Mouse (Mus musculus): ENCODE measurements around the gene Gmeb2. TPM values are rescaled to one million over a fixed set of nuclear protein-coding genes. Genes with fewer than 3 reads are reported as not detected.
A peak's percentile ranks its signal among the peaks of the same experiment; 100 is the strongest.

Gmeb2 gene
- total and polyA plus RNA-seq, 2 experiments from 2014 or later, result 8.6 to 16.0 TPM

DNA sequence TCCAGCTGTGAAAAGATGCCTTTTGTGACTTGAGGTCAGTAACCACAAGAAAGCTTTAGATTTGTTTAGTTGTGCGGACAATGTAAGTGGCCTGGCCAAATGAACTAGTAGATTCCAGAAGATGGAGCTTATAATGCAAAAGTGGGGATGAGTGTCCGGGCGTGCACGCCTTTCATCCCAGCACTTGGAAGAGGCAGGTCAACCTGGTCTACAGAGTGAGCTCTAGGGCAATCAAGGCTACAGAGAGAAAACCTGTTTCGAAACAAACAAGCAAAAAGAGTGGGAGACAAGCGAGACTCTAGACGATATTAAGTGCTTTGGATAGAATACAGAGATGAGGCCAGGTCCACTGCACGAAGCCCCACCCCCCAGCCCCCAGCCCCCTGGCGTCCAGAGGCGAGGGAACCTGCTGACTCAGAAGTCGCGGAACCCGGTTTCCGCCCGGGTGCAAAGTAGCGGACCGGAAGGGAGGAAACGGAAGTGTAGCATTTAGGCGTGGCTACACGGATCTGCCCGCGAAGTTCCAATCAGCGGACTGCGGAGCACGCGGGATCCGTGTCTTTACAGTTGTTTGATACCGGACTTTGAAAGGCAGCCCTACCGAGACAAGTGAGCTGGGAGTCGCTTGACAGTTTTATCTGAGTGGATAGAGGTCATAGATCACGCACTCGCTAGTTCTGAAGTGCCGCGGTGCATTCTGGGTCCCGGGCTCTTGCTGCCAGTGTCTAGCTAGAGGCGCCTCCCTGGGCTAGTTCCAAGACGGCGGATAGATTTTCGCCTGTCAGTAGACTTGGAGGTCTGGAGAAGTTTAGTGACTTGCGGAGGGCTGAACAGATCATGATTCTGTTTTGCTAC is 31.6 kb upstream of the Gmeb2 start, which contains the start of gene Rtel1:
TSS of gene Rtel1 (plus strand) at position 492 of the 855 bp plus-strand sequence.
- Histone ChIP-seq H3K36me3 (ENCODE audit: insufficient read depth, low read length) (peaks cover 23% of the 10 kb centered on the region), H3K4me3 (ENCODE audit: low read depth, low read length) (peak within 1 kb of the TSS; percentile 60), H3K9ac (replicated peaks; ENCODE audit: low read length, poor library complexity, severe bottlenecking) (peak within 1 kb of the TSS; percentile 42), H3K27ac (ENCODE audit: low read depth, low read length) (peak within 1 kb of the TSS; percentile 40; the same call in 1 of the 2 replicates), H3K4me2 (ENCODE audit: low read depth, low read length, poor library complexity, severe bottlenecking) (peak within 1 kb of the TSS; percentile 66), H3K4me1 (ENCODE audit: insufficient read depth, low read length) (peaks cover 4% of the 10 kb centered on the region), H3K27me3 (ENCODE audit: insufficient read depth, low read length) (no peaks in the 10 kb centered on the region), H3K9me3 (ENCODE audit: low read length) (no peaks in the 10 kb centered on the region)
- ATAC-seq (ENCODE audit: low FRiP score) (peak; percentile 91), DNase-seq (ENCODE audit: low spot score) (peak; percentile 92)
- TF ChIP-seq CTCF (IDR thresholded peaks at IDR 0.05), result peak; percentile 35
- 6% methylated on average over 40 of the region's 40 CpGs for WGBS

DNA sequence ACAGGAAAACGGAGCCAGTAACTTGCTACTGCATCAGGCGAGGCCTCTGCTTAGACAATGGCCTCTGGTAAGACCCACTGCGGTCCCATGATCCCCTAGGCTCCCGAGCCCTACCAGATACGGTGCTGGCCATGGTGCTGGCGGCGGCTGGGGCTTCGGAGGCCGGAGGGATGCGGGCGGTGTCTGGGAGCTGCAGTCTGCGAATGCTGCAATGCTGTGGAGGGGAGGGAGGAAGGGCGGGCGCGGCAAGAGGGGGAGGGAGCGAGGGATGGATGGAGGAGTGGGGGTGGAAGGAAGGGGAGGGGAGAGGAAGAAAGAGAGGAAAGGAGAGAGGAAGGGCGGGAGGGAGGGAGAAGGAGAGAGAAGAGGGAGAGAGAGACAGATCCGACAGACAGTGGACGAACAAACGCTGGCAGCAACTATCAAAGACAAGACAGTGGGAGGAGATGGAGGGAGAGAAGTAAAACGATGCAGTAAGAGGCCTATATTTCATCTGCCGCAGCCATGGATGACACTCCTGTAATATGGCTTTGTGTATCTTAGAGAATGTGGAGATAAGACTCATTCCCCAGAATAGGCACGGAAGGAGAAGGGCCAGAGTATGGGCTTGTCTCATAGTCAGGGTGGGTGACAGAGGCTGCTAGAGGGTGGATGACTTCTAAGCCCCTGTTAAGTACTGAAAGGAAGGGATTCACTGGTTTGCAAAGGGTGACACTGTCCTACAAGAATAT is 26.4 kb upstream of the Gmeb2 start, which contains the start of gene Stmn3:
TSS of gene Stmn3 (minus strand) at position 421 of the 731 bp plus-strand sequence.
- TF ChIP-seq CTCF (IDR thresholded peaks at IDR 0.05), result no peak
- Histone ChIP-seq H3K27me3 (ENCODE audit: insufficient read depth, low read length) (no peaks in the 10 kb centered on the region), H3K9ac (replicated peaks; ENCODE audit: low read length, poor library complexity, severe bottlenecking) (peak within 1 kb of the TSS; percentile 97), H3K27ac (ENCODE audit: low read depth, low read length) (peak within 1 kb of the TSS; percentile 98), H3K4me2 (ENCODE audit: low read depth, low read length, poor library complexity, severe bottlenecking) (peak within 1 kb of the TSS; percentile 85), H3K9me3 (ENCODE audit: low read length) (no peaks in the 10 kb centered on the region), H3K4me1 (ENCODE audit: insufficient read depth, low read length) (peaks cover 16% of the 10 kb centered on the region; the same call in 1 of the 2 replicates), H3K36me3 (ENCODE audit: insufficient read depth, low read length) (no peaks in the 10 kb centered on the region), H3K4me3 (ENCODE audit: low read depth, low read length) (peak within 1 kb of the TSS; percentile 80)
- peak; percentile 87 for ATAC-seq (ENCODE audit: low FRiP score)
- WGBS, result 1% methylated on average over 22 of the region's 23 CpGs
- DNase-seq (ENCODE audit: low spot score), result peak; percentile 81

- under 1% methylated on average over 35 of the region's 35 CpGs for WGBS
Measured at GRCm38 (mm10) chr2:181313344-181314079, 25.7 kb upstream of the Gmeb2 start.

DNA sequence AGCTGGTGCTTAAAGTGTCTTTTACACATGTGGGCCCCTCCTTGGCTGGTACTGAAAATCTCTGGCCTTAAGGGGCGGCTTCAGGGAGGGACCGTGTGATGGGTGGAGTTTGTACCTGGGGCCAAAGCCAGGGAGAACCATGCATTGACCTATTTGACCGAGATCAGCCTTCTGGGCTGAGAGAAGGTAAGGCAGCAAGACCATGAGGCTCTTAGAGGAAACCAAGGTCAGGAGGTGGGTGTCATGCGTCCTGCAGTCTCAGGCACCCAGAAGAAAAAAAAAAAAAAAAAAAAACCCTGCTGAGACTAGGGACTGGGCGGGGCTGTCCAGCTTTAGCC is 25.1 kb upstream of the Gmeb2 start:
- H3K36me3 ChIP-seq (ENCODE audit: insufficient read depth, low read length), result peaks cover 12% of the 10 kb centered on the region
- ATAC-seq (ENCODE audit: low FRiP score) (no peak), DNase-seq (ENCODE audit: low spot score) (no peak)
- peak overlapping the region; percentile 98 for H3K27ac ChIP-seq (ENCODE audit: low read depth, low read length)
- peak overlapping the region; percentile 85 for H3K4me2 ChIP-seq (ENCODE audit: low read depth, low read length, poor library complexity, severe bottlenecking)
- peaks cover 16% of the 10 kb centered on the region; the same call in 1 of the 2 replicates for H3K4me1 ChIP-seq (ENCODE audit: insufficient read depth, low read length)
- no peaks in the 10 kb centered on the region for H3K27me3 ChIP-seq (ENCODE audit: insufficient read depth, low read length)
- peak overlapping the region; percentile 80 for H3K4me3 ChIP-seq (ENCODE audit: low read depth, low read length)
- no peak for TF ChIP-seq CTCF (IDR thresholded peaks at IDR 0.05)
- WGBS, result 6% methylated on average over 5 of the region's 5 CpGs
- H3K9me3 ChIP-seq (ENCODE audit: low read length), result no peaks in the 10 kb centered on the region
- H3K9ac ChIP-seq (replicated peaks; ENCODE audit: low read length, poor library complexity, severe bottlenecking), result peak overlapping the region; percentile 97

More at GRCm38 (mm10) chr2:181313344-181314079, 25.7 kb upstream of the Gmeb2 start:
- H3K36me3 ChIP-seq (ENCODE audit: insufficient read depth, low read length), result peaks cover 7% of the 10 kb centered on the region
- no peaks in the 10 kb centered on the region for H3K27me3 ChIP-seq (ENCODE audit: insufficient read depth, low read length)
- H3K4me1 ChIP-seq (ENCODE audit: insufficient read depth, low read length), result peaks cover 16% of the 10 kb centered on the region; the same call in 1 of the 2 replicates
- peak overlapping the region; percentile 98 for H3K27ac ChIP-seq (ENCODE audit: low read depth, low read length)
- no peak for TF ChIP-seq CTCF (IDR thresholded peaks at IDR 0.05)
- DNase-seq (ENCODE audit: low spot score) (peak; percentile 49), ATAC-seq (ENCODE audit: low FRiP score) (peak; percentile 71)
- peak overlapping the region; percentile 85 for H3K4me2 ChIP-seq (ENCODE audit: low read depth, low read length, poor library complexity, severe bottlenecking)
- H3K4me3 ChIP-seq (ENCODE audit: low read depth, low read length), result peak overlapping the region; percentile 80
- H3K9me3 ChIP-seq (ENCODE audit: low read length), result no peaks in the 10 kb centered on the region
- H3K9ac ChIP-seq (replicated peaks; ENCODE audit: low read length, poor library complexity, severe bottlenecking), result peak overlapping the region; percentile 97

DNA sequence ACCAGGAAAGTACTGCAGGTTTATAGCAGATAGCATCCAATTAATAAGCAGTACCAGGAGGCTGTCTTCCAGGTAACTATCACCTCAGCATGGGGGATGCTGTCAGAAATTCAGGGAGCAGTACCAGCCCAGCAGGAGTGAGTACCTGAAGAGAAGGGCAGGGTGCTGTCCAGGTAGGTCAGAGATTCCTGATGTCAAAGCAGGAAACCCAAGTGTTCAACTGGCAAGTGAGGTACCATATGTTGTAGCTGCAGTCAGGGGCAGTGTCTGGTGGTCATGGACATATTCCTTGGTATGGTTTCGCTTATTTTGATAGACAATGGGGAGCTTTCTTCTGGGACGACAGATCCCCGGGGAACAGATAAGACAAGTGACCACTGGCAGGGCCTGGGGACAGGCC is 24.6 kb upstream of the Gmeb2 start:
- peak overlapping the region; percentile 97 for H3K9ac ChIP-seq (replicated peaks; ENCODE audit: low read length, poor library complexity, severe bottlenecking)
- H3K36me3 ChIP-seq (ENCODE audit: insufficient read depth, low read length), result peaks cover 17% of the 10 kb centered on the region
- peaks cover 16% of the 10 kb centered on the region; the same call in 1 of the 2 replicates for H3K4me1 ChIP-seq (ENCODE audit: insufficient read depth, low read length)
- 47% methylated on average over 3 of the region's 3 CpGs for WGBS
- H3K9me3 ChIP-seq (ENCODE audit: low read length), result no peaks in the 10 kb centered on the region
- DNase-seq (ENCODE audit: low spot score) (no peak), ATAC-seq (ENCODE audit: low FRiP score) (no peak)
- H3K4me3 ChIP-seq (ENCODE audit: low read depth, low read length), result peak overlapping the region; percentile 80
- H3K27ac ChIP-seq (ENCODE audit: low read depth, low read length), result peak overlapping the region; percentile 98
- H3K4me2 ChIP-seq (ENCODE audit: low read depth, low read length, poor library complexity, severe bottlenecking), result peak overlapping the region; percentile 85
- H3K27me3 ChIP-seq (ENCODE audit: insufficient read depth, low read length), result no peaks in the 10 kb centered on the region
- TF ChIP-seq CTCF (IDR thresholded peaks at IDR 0.05), result no peak
